Mouse (Mus musculus) MN1 (cell line): Measurements from ENCODE around the gene Hist1h3f.

Experiments
- DNase-seq: peaks from one replicate; pipeline ENCODE4 v3.0.0-alpha.2; 2016; ENCODE audit warnings: low spot score

Hist1h3f gene

GRCm38 (mm10) chr13:23543965-23544786, at the start of gene Hist1h3f:
Gene Hist1h3f (plus strand): TSS chr13:23544052.
- peak; percentile 93 for DNase-seq

- no peak for DNase-seq
Observed at GRCm38 (mm10) chr13:23495526-23495925, 48.3 kb upstream of the Hist1h3f start.

DNA sequence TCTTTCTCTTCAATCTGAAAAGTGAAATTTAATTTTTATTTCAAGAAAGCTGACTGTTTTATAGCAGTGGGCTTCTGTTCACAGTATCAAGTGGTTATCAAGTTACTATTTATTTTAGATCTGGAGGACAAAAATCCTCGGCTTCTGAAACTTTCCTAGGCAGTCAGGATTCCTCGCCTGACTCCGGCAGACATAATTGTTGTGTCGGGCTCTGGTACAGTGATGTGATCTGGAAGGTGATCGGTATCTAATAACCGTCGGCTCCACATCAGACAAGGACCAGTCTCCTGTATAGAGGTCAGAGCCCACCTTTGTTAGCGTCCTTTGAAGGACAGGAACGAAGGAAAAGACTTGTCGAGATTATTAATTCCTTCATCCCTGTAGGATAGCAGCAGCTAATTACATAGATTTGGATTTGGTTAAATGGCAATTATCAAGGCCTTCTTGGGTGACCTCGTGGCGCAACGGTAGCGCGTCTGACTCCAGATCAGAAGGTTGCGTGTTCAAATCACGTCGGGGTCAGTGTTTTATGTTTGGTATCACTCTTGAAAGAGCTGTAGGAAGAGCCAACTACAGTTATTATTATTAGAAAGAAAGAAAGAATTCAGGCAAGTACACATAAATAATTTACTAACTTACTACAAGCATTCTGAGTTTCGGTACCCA, 46.1 kb upstream of the Hist1h3f start:
- peak; percentile 72 for DNase-seq

DNA sequence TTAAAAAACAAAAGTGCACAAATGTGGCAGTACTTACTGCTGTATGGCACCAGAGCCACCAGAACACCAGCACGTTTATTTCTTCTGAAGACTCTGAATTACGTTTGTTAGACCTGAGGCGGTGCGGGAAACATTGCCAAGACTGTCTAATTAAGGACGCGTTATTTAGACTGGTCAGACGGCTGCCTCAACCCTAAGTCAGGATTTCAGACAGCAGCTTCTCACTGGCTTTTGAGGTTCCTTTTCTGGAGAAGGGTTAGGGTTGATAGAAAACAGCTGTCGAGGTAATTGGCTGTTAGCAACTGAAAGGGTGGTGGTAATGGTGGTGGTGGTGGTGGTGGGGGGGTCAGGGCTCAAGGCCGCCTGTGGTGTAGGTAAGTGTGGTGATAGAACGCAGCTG, 45.2 kb upstream of the Hist1h3f start:
- peak; percentile 30 for DNase-seq

DNA sequence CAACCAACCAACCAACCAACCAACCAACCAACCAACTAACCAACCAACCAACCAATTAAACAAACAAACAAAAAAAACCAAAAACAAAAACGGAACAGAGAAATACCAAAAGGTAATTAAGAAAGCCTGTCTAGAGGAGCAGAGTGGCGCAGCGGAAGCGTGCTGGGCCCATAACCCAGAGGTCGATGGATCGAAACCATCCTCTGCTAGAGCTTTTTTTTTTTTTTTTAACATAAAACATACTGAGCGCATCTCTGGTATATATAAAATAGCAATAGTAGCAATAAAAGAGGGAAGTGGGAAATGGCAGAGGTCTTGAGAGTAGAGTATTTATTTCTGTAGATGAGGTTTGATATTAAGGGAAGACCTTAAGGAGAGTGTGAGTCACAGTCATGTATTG, 43.9 kb upstream of the Hist1h3f start:
- DNase-seq: peak; percentile 37

- peak; percentile 85 for DNase-seq
Observed at GRCm38 (mm10) chr13:23500424-23501200, 43.2 kb upstream of the Hist1h3f start.

DNA sequence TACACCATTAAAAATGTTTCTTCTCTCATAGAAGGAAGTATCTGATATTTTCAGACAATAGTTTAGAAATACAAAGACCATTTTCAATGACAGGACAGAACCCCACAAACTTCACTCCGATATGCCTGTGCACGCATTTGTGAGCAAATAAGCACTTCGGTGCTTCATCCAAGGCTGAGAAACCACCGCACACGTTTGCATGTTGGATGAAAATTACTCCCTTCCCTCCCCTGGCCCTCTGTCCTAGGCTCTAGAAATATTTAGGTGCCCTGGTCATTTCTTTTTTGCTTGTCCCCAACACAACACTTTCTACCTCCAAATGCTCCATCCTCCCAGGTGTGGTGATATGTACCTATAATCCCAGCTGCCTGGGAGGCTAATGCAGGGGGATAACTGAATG, 42.3 kb upstream of the Hist1h3f start:
- no peak for DNase-seq

DNA sequence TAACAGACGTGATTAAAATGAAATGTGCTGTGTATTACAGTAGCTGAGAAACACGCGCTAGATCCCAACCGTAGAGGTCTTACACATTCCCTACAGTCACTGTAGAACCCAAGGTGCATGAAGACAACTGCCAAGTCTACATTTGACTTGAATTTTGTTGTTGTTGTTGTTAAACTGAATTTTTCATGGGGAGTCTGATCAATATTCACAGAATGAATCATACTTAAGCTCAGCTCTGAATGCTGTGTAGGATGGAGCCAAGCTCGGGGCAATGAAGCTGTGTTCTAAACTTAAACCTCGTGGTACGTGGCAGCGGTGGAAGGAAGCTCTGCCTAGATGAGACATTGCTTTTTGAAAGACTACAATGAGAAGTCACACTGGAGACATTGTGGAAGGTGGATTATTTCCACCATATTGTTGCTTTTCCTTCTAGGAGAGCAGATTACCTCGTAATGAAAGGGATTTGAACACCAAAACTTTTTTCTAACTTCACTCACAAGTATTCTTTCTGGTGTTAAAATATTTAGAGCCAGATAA, 41.8 kb upstream of the Hist1h3f start:
- no peak for DNase-seq

DNA sequence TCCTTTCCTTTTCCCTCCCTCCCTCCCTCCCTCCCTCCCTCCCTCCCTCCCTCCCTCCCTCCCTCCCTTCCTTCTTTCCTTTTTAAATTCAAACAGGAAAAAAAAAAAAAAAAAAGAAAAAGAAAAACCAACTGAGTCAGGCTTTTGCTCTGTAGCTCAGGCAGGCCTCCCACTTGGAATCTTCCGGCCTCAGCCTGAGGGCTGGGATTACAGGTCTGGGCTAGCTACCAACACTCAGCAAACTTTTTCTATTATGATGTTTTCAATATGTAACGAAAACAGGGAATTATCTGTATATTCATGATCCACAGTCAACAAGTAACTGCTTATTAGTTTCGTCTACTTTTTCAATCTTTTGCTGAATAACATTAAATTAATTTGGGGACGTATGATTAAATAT, 40.9 kb upstream of the Hist1h3f start:
- DNase-seq: no peak

DNA sequence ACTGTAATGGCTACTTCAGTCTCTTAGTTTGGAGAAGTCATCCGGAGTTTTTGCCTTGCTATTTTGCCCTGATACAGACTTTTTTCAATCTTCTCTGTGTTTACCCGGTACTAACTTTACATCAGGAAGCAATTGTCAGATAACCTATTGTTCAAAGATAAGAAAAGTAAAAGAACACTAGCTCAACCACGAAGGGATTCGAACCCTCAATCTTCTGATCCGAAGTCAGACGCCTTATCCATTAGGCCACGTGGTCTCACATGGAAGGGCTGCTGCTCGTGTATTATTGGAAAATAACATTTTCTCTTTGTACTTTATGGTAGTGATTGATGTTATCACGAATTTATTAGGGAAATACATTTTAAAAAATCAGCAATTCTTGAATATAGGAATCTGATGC, 40.1 kb upstream of the Hist1h3f start:
- DNase-seq: peak; percentile 79

DNA sequence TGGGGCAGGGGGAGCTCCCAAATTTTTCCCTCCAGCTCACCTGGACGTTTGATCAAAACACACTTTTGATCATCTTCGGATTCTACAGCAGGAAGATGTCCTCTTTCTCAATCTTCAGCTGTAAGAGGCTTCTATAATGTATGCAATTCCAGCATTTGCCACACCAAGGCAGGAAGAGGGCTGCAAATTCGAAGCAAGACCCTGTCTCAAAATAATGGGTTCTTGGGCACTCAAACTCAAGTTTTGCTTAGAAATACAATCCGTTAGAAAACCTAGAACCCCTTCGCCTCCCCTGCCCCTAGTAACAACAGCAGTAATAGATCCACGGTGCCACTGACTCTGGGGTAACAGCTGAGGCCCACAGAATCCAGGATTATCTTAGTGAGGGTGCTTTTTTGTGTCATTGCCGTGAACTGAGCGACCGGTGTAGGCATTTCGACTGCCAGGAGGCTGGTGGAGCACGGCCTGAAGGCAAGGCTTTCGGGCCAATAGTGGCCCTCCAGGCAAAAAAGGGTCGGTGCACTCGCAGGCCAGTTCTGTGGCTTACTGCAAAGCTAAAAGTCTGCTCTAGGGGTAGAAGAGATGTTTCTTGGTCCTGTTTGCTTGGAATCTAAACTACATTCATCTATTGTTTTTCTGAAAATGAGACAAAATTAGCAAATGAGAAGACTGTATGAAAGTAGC, 38.0 kb upstream of the Hist1h3f start:
- peak; percentile 49 for DNase-seq

DNA sequence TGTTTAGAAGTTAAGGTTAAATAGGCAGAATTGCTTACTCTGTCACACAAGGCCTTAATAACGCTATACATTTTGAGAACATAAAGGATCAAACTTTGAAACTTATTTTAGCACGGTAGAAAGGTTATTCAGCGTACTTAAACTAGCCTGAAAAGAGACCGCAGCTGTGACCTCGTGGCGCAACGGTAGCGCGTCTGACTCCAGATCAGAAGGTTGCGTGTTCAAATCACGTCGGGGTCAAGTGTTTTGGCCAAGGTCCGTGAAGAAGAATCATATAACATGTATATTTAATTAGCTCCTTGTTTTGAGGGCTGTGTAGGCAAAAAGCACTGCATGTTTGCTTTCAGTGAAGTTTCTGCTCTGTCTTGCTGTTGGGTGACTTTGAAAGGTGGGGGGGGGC, 37.5 kb upstream of the Hist1h3f start:
- DNase-seq: peak; percentile 80

DNA sequence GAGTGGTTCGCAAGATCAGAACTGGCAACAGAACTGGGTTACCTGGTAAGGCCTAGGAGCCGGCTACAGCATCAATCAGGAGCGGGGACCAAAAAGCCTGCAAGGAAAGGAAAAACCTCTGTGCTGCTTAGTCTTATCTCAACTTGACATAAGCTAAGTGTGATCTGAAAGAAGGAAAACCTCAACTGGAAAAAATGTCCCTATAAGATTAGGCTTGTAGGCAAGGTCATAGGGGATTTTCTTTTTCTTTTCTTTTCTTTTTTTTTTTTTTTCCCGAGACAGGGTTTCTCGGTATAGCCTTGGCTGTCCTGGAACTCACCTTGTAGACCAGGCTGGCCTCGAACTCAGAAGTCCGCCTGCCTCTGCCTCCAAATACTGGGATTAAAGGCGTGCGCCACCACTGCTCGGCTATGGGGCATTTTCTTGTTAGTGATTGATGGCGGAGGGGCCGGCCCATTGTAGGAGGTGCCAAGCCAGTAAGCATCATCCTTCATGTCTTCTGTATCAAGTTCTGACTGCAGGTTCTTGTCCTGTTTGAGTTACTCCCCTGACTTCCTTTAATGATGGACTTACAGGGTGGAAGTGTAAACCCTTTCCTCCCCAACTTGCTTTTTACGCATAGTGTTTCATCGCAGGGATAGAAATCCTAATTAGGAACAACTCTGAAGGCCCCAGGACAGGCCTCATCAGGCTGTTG, 36.9 kb upstream of the Hist1h3f start:
- peak; percentile 82 for DNase-seq

GRCm38 (mm10) chr13:23510127-23510526, 33.7 kb upstream of the Hist1h3f start:
- DNase-seq: no peak

GRCm38 (mm10) chr13:23513517-23513916, 30.3 kb upstream of the Hist1h3f start:
- DNase-seq: no peak

DNA sequence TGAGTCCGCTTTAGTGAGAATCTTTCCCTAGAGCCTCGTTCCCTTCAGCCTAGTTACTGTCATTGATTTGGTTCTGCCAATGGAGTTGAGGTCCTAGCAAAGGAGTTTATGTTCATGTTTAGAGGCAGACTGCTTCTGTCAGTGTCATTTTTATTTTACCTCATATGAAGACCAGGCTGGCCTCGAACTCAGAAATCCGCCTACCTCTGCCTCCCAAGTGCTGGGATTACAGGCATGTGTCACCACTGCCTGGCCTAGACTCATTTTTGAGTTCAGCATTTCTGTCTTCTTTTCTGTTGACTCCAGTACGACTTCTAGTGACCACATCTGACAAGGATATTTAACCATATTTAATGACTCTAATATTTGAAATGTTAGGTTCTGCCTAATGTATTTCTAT, 28.6 kb upstream of the Hist1h3f start:
- DNase-seq: no peak

- no peak for DNase-seq
Observed at GRCm38 (mm10) chr13:23515826-23516620, 27.8 kb upstream of the Hist1h3f start.

DNA sequence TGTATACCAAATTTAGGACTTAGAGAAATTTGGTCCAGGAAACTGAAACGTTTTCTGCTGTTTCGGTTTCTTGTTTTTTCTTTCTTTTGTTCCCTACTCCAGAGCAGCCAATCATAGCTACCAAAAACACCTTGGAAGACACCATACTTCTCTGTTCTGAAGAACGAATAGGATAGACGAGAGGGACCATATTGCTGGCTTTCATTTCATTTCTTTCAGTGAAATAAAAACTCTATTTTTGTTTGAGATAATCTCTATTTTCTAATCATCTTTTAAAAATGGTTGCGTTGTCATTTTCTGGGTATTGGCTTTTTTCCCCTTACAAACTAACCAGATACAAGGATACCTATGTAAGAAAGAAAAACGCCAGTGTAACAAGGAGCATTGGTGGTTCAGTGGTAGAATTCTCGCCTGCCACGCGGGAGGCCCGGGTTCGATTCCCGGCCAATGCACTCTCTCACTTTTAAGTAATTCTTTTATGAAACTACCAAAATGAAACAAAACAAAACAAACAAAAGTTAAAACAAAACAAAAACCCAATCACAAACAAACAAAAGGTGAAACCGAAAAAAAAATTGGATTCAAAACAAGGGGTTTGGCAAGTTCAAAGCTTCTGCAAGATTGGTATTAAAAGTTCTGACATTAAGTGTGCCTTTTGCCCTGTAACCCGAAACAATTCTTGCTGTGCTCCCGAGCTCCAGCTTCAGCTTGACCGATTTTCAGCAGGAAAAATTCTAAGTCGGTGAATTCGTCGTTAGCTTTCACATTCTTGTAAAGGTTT, 26.8 kb upstream of the Hist1h3f start:
- peak; percentile 82 for DNase-seq

DNA sequence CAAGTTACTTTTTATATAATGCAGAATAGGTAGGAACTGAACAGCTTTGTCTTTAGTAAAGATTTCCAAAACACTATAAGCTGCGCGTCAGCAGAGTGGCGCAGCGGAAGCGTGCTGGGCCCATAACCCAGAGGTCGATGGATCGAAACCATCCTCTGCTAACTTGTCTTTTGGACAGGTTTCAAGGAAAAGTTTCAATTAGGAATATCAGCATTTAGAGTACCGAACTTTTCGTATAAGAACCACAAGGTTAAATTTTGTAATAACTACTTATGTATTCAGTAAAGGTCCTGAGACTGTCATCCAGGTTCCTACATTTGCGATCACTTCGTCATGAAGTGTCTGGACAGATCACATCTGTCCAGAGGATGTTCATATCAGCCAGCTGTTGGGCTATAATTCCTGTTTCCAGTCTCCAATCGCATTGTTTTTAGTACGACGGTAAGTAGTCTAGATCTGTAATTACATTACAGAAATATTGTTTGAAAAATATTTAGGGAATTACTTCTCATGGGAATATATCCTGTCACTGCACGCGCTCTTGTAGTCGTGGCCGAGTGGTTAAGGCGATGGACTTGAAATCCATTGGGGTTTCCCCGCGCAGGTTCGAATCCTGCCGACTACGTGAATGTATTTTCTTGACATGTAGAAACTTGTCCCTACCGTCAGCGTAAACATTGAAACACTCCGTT, 26.1 kb upstream of the Hist1h3f start:
- peak; percentile 86 for DNase-seq
